Mouse (Mus musculus): ENCODE data around the gene Phldb2. TPM values are rescaled to one million over a fixed set of nuclear protein-coding genes. Genes with fewer than 3 reads are reported as not detected.

Phldb2 gene
- 0.04 and 0.27 TPM in 2 replicates for total RNA-seq (2015)
- total RNA-seq (2017), result 0.59 and 1.5 TPM in 2 replicates

GRCm38 (mm10) chr16:45953394-45953793 is at the start of gene Phldb2:
Gene Phldb2 (minus strand): TSS chr16:45953598.
- no peak for ATAC-seq (ENCODE audit: poor library complexity, severe bottlenecking)

DNA sequence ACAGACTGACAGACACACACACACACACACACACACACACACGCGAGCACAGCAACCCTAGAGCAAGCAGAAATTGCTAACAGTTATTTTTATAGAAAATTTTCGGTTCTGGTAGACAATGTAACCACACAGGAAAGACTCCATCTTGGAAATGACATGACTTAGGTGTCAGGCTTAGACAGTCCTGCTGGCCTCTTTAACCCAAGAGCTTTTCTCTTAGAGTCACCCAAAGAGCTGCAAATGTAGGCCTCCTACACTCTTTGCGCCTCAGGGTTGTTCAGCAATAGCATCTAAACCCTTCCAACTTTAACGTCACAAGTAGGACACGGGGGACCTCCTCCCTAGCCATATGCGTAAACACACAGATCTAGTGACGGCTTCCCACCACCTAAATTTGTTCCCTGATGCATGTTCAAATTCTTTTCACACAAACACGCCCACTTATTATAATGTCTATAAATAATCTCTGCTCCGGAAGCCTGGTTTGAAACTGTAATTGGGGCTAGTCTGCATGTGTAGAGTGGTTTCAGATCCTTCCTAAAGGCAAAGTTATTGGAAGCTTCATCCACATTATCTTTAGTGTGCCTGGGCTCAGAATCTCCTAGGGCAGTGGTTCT is 48.3 kb upstream of the Phldb2 start:
- peak; percentile 35 for ATAC-seq (ENCODE audit: poor library complexity, severe bottlenecking)

DNA sequence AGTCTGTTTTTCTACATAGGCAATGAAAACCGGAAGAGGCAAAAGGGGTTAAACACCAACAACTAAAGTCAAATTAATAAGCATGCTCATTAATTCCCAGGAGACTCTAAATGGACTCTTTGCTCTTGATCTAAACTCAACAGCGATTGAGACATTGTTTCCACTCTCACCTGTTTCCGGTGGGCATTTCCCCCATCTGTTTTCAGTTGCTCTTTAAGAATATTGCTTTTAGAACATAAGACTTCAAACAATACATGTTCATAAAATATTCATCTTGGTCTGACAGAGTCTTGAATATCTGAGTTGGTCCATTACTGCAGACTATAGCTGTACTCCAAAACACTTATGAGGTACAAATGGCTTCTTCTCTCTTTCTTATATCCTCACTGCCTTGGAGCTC is 47.6 kb upstream of the Phldb2 start:
- no peak for ATAC-seq (ENCODE audit: poor library complexity, severe bottlenecking)

- no peak for ATAC-seq (ENCODE audit: poor library complexity, severe bottlenecking)
Measured at GRCm38 (mm10) chr16:45999374-46000191, 46.2 kb upstream of the Phldb2 start.

DNA sequence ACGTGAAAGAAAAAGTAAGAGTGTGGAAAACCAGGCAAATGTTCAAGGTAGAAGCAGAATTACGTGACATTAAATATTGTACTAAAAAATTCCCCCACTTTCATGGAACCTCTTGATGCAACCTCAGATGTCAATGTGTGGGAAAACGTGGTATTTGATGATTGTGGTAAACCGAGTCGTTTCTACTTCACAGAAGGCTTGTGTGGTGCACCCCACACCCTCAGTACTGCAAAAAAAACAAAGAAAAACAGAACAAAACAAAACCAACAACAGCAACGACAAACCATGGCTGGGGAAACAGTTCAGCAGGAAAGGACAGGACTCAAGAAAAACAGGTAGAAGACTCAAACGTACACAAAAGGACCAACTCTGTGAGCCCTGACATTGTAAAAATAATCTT is 44.8 kb upstream of the Phldb2 start:
- ATAC-seq (ENCODE audit: poor library complexity, severe bottlenecking), result no peak

DNA sequence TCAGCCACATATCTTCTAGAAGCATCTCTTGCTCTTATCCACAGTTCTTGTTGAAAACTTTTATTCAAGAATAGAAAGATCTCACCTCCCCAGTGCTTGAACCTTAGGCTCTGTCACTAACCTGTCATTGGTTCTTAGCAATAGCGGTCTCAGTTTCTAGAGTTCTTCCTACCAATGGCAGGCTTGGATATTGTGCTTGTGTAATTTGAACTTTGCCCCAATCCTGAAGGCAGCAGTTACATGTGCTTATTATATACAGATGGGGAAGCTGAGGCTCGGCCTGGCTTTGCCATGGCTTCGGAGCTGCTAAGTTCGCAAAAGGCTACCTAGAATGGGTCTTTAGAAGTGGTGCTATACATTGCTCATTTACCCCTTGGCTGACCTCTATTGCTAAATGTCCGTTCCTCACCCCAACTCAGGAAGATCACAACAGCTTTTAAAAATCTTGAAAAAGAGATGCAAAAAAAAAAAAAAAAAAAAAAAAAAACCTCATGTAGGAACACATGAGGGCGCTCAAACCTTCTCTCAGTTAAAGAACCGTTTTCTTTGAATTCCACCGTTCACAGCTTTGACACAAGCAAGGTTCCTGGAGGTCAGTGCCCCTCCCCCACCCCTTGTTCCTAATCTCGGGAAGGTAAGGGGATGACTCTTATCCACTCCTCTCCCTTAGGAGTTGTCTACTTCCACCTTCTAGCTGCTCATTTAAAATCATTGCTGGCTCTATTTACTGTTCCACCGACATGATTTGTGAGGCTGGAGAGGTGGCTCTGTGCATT is 37.7 kb upstream of the Phldb2 start:
- peak; percentile 57 for ATAC-seq (ENCODE audit: poor library complexity, severe bottlenecking)

GRCm38 (mm10) chr16:45986236-45986635 is 32.8 kb upstream of the Phldb2 start:
- no peak for ATAC-seq (ENCODE audit: poor library complexity, severe bottlenecking)

DNA sequence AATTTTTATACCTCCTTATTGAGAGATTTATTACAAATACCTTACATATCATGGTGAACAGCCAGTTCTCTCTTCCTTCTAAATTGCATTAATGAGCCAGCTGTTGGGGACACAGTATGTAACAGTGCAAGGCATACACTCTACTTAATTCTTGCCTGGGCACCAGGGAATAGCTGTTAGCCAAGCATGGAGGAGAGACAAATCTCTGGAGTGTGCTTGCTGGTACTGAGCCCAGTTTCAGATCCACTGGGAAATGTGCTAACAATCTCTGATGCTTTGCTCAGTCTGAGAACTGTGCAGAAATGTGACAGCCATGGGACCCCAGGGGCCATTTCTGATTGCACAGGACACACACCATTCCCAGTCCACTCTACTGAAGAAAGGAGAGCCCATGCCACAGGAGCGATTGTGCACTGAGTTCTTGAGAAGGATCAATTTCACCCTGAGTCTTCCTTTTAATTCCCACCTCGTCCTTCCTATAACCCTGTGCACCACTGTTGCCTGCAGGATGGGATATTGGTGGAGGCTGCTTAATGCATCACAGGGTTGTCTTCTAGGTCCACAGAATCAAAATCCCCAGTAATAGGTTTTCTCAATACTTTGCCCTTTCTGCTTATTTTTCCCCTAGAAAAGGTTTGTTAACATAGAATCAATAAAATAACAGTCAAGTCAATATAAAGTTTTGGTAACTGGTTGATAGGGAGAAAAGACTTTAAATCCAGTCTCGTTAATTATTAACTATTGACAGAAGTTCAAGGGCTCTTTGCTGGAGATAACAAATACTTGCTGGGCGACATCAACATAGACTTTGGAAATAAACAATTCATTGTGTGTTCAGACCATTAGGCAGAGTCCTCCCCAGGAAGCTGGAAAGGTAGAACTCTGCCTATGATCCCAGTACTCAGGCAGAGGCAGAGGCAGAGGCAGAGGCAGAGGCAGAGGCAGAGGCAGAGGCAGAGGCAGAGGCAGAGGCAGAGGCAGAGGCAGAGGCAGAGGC is 31.5 kb upstream of the Phldb2 start:
- ATAC-seq (ENCODE audit: poor library complexity, severe bottlenecking), result no peak

DNA sequence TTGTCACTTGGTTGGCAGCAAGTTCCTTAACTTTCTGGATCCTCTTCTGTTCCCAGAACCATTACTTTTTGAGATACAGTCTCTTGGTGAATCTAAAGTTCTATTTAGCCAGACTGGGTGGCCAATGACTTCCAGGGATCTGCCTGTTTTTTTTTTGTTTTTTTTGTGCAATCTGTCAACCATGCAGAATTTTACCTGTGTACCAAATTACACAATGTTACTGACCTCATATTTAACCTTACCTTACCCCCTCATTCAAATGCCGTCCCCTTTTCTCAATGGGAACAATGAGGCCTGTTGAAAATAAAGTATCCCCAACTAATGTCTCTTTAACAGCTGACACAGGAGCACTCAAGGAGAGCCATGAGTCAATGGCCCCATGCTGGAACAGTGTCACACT is 22.9 kb upstream of the Phldb2 start:
- no peak for ATAC-seq (ENCODE audit: poor library complexity, severe bottlenecking)

- ATAC-seq (ENCODE audit: poor library complexity, severe bottlenecking), result no peak
Measured at GRCm38 (mm10) chr16:45973959-45974686, 20.7 kb upstream of the Phldb2 start.

DNA sequence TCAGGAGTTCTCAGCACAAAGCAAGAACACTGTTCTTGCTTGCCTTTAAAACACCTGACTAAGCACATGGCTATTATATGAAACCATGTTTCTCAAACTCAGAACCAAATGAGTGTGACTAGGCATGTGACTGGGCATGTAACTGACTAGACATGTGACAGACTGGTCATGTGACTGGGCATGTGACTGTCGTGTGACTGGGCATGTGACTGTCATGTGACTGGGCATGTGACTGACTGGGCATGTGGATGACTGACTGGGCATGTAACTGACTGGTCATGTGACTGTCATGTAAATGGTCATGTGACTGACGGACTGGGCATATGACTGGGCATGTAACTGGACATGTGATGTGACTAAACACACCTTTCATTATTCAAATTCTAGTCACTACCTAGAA is 16.8 kb upstream of the Phldb2 start:
- ATAC-seq (ENCODE audit: poor library complexity, severe bottlenecking), result no peak

DNA sequence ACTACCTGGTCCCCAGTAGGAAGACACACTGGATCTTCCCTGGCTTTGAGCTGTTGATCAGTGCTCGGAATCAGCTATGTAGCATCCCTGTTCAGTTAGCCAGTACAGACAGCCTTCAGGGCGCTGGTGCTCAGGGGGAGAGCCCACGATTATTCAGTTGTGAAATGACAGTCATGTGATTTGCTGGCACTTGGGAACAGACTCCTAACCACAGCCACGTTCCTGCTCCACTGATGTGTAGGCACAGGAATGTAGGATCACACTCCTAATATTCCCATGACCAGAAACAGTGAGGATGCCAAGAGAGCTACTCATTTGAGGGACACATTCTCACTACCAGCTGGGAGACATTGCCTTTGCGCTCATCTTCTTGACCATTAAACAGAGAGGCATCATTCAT is 15.3 kb upstream of the Phldb2 start:
- ATAC-seq (ENCODE audit: poor library complexity, severe bottlenecking), result no peak

GRCm38 (mm10) chr16:45967471-45967870 is 14.1 kb upstream of the Phldb2 start:
- ATAC-seq (ENCODE audit: poor library complexity, severe bottlenecking), result peak; percentile 93

- ATAC-seq (ENCODE audit: poor library complexity, severe bottlenecking), result no peak
Measured at GRCm38 (mm10) chr16:45966604-45967003, 13.2 kb upstream of the Phldb2 start.

DNA sequence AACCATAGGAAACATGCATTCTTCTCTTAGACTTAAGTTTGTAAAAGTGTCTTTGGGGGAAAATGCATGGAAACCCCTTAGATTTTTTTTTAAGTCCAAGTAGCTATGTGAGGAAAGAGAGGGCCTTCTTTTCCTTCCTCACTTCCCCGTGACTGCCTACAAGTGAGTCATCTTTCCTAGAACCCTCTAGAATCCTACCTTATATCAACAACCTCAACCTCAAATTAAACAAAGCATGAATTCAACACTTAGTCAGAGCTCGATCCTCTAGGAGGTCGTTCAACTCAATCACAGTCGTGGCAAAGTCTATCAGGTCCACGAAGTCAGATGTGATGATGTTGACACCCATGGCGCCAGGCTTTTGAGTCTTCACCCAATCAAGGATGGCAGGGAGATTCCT is 11.4 kb upstream of the Phldb2 start:
- ATAC-seq (ENCODE audit: poor library complexity, severe bottlenecking), result no peak

DNA sequence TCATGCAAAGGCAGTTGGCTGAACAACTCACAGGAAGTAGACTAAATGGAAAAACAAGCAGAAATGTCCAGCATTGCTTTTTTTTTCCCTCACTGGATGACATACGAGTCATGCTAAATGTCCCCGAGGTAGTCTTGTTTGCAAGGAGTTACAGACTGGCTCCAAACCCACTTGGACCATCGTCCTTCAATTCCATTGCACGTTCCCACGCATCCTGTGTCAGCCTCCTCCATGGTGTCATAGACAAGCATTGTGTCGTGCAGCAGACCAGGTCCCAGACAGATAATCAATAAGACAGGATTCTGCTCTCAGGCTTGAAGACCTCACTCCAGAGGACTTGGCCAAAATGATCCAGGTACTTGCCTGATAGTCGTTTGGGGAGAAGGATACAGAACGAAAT is 10.4 kb upstream of the Phldb2 start:
- no peak for ATAC-seq (ENCODE audit: poor library complexity, severe bottlenecking)

GRCm38 (mm10) chr16:45963088-45963487 is 9.7 kb upstream of the Phldb2 start:
- no peak for ATAC-seq (ENCODE audit: poor library complexity, severe bottlenecking)

DNA sequence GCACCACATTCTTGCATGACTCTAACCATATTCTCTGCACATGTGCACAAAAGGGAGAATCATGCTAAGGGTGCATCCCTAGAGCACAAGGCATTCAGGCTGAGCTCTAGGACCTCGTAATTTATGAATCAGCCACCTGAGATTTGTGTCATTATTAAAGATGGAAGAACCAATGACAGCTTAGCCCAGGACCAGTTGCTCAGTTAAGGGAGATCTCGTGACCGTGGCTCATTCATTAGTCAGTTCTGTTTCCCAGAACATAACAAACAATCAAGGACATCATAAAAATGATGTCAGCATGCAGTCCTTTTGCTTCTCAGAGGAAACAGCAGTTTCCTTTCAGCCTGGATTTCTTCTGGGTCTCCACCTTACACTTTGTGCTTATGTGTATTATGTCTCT is 7.6 kb upstream of the Phldb2 start:
- no peak for ATAC-seq (ENCODE audit: poor library complexity, severe bottlenecking)

- ATAC-seq (ENCODE audit: poor library complexity, severe bottlenecking), result no peak
Measured at GRCm38 (mm10) chr16:45956390-45956950, 3.1 kb upstream of the Phldb2 start.
